Mouse (Mus musculus): ENCODE data around the gene Cdcp2.
"Not testable (repeated sequence)": the region's sequence is repeated elsewhere in the genome, so short reads cannot be mapped to it uniquely, and the experiment has no call there.

The Cdcp2 gene

GRCm38 (mm10) chr4:107094484-107095187, 2.1 kb upstream of the Cdcp2 start:
- no peak for DNase-seq

- no peak for DNase-seq
Measured at GRCm38 (mm10) chr4:107096043-107096442, 648 bp upstream of the Cdcp2 start.

- no peak for DNase-seq
Measured at GRCm38 (mm10) chr4:107097871-107098270, 1.2 kb downstream of the Cdcp2 start.

- no peak for DNase-seq
Measured at GRCm38 (mm10) chr4:107098375-107098774, 1.7 kb downstream of the Cdcp2 start.

GRCm38 (mm10) chr4:107098791-107099525, 2.3 kb downstream of the Cdcp2 start:
- no peak for DNase-seq

GRCm38 (mm10) chr4:107102220-107102619, 5.5 kb downstream of the Cdcp2 start:
- no peak for DNase-seq

- no peak for DNase-seq
Measured at GRCm38 (mm10) chr4:107106777-107107176, 10.1 kb downstream of the Cdcp2 start.

GRCm38 (mm10) chr4:107108291-107108731, 11.6 kb downstream of the Cdcp2 start:
- DNase-seq, result peak; percentile 36

GRCm38 (mm10) chr4:107109181-107109580, 12.5 kb downstream of the Cdcp2 start:
- not testable (repeated sequence) for DNase-seq

GRCm38 (mm10) chr4:107114278-107114677, 17.6 kb downstream of the Cdcp2 start:
- no peak for DNase-seq

- peak; percentile 50 for DNase-seq
Measured at GRCm38 (mm10) chr4:107117741-107118385, 21.2 kb downstream of the Cdcp2 start.

GRCm38 (mm10) chr4:107119056-107119455, 22.4 kb downstream of the Cdcp2 start:
- peak; percentile 29 for DNase-seq

- no peak for DNase-seq
Measured at GRCm38 (mm10) chr4:107120676-107121075, 24.0 kb downstream of the Cdcp2 start.

- peak; percentile 53 for DNase-seq
Measured at GRCm38 (mm10) chr4:107121165-107121943, 24.7 kb downstream of the Cdcp2 start.

GRCm38 (mm10) chr4:107124376-107124775, 27.7 kb downstream of the Cdcp2 start:
- DNase-seq, result no peak

- DNase-seq, result peak; percentile 21
Measured at GRCm38 (mm10) chr4:107125101-107125500, 28.4 kb downstream of the Cdcp2 start.

- no peak for DNase-seq
Measured at GRCm38 (mm10) chr4:107126389-107126788, 29.7 kb downstream of the Cdcp2 start.

GRCm38 (mm10) chr4:107126891-107127524, 30.3 kb downstream of the Cdcp2 start:
- DNase-seq, result no peak

GRCm38 (mm10) chr4:107127901-107128669, 31.4 kb downstream of the Cdcp2 start:
- DNase-seq, result no peak

GRCm38 (mm10) chr4:107129373-107129772, 32.7 kb downstream of the Cdcp2 start:
- DNase-seq, result no peak

- DNase-seq, result peak; percentile 31
Measured at GRCm38 (mm10) chr4:107130534-107130933, 33.8 kb downstream of the Cdcp2 start.

GRCm38 (mm10) chr4:107134891-107135290, 38.2 kb downstream of the Cdcp2 start:
- DNase-seq, result no peak
